Mouse (Mus musculus): ENCODE measurements around the gene Wbp1. TPM values are rescaled to one million over a fixed set of nuclear protein-coding genes. Genes with fewer than 3 reads are reported as not detected.
A peak's percentile ranks its signal among the peaks of the same experiment; 100 is the strongest.

Wbp1 gene
- polyA plus RNA-seq (2012; rRNA removed) (27.7 and 33.6 TPM in 2 replicates), polyA plus RNA-seq (2014; fragmentation: Nextera tagmentation; extraction: Ambion mirVana) (22.0 and 27.1 TPM in 2 replicates)

GRCm38 (mm10) chr6:83120930-83121862 lies at the start of gene Wbp1:
Gene Wbp1, minus strand, starts transcription at chr6:83121559.
- Histone ChIP-seq H3K4me3 (ENCODE audit: insufficient read depth in 1 of 2, low read depth in 2 of 2, low read length in 2 of 2) (peak within 1 kb of the TSS; percentile 67 to 91), H3K36me3 (replicated peaks; ENCODE audit: control insufficient read depth, insufficient read depth, low read depth) (peaks cover 4% of the 10 kb centered on the region), H3K4me2 (ENCODE audit: low read depth) (peak within 1 kb of the TSS; percentile 96), H3K27ac (peak within 1 kb of the TSS; percentile 84), H3K27me3 (ENCODE audit: control insufficient read depth, insufficient read depth, low read length) (no peaks in the 10 kb centered on the region), H3K4me1 (replicated peaks; ENCODE audit: control insufficient read depth in 2 of 2, insufficient read depth in 2 of 2, low read length in 1 of 2) (peaks cover 20 to 34% of the 10 kb centered on the region in 2 experiments), H3K9ac (replicated peaks) (peak within 1 kb of the TSS; percentile 82), H3K9me3 (ENCODE audit: control insufficient read depth, low read length) (no peaks in the 10 kb centered on the region)
- TF ChIP-seq EP300 (IDR thresholded peaks at IDR 0.05; ENCODE audit: low read depth), result no peak
- TF ChIP-seq CTCF (IDR thresholded peaks at IDR 0.05; ENCODE audit: low read depth), result 0 out of 2 replicates have a peak, but pooled peaks have one; percentile 7
- under 1% methylated on average over 38 of the region's 38 CpGs for WGBS (ENCODE audit: insufficient replicate concordance)
- ATAC-seq (ENCODE audit: insufficient read depth) (peak; percentile 92), DNase-seq (ENCODE audit: low read depth in 3 of 3, low spot score in 3 of 3) (peak; percentile 98 to 99 (median 99))

DNA sequence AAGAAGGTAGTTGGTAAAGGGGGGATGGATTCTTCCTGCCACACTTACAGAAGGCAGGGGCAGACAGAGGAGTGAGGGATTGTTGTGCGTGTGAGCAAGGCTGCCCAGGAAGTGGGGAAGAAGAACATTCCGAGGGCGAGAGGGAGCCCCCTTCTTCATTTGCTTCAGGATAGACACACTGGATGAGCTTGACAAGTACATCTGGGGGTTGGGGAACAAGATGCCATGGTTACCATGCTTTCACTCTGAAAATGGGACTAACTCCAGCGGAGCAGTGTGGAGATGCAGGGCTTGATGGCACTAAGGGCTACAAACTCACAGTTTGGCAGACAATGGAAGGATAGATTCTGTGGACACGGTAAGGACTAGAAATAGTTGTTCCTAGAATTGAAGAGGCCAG lies 49.7 kb upstream of the Wbp1 start:
- Histone ChIP-seq H3K36me3 (replicated peaks; ENCODE audit: control insufficient read depth, insufficient read depth, low read depth) (no peaks in the 10 kb centered on the region), H3K4me1 (replicated peaks; ENCODE audit: control insufficient read depth in 2 of 2, insufficient read depth in 2 of 2, low read length in 1 of 2) (peaks cover 3 to 4% of the 10 kb centered on the region in 2 experiments; a peak in 3 of 4 replicates), H3K4me2 (ENCODE audit: low read depth) (no peak overlapping the region), H3K9me3 (ENCODE audit: control insufficient read depth, low read length) (no peaks in the 10 kb centered on the region), H3K9ac (replicated peaks) (no peak overlapping the region), H3K4me3 (ENCODE audit: insufficient read depth in 1 of 2, low read depth in 2 of 2, low read length in 2 of 2) (no peak overlapping the region), H3K27me3 (ENCODE audit: control insufficient read depth, insufficient read depth, low read length) (no peaks in the 10 kb centered on the region), H3K27ac (no peak overlapping the region)
- ATAC-seq (ENCODE audit: insufficient read depth) (no peak), DNase-seq (ENCODE audit: low read depth in 3 of 3, low spot score in 3 of 3) (no peak)
- WGBS (ENCODE audit: insufficient replicate concordance), result 74% methylated on average over 5 of the region's 5 CpGs
- TF ChIP-seq CTCF (IDR thresholded peaks at IDR 0.05; ENCODE audit: low read depth), result no peak
- TF ChIP-seq EP300 (IDR thresholded peaks at IDR 0.05; ENCODE audit: low read depth), result no peak

- H3K36me3 ChIP-seq (replicated peaks; ENCODE audit: control insufficient read depth, insufficient read depth, low read depth), result no peaks in the 10 kb centered on the region
- TF ChIP-seq EP300 (IDR thresholded peaks at IDR 0.05; ENCODE audit: low read depth), result no peak
- TF ChIP-seq CTCF (IDR thresholded peaks at IDR 0.05; ENCODE audit: low read depth), result no peak
- H3K27me3 ChIP-seq (ENCODE audit: control insufficient read depth, insufficient read depth, low read length), result no peaks in the 10 kb centered on the region
- no peak for DNase-seq (ENCODE audit: low read depth in 3 of 3, low spot score in 3 of 3)
- no peak overlapping the region for H3K27ac ChIP-seq
- WGBS (ENCODE audit: insufficient replicate concordance), result 76% methylated on average over 5 of the region's 5 CpGs
- H3K9ac ChIP-seq (replicated peaks), result no peak overlapping the region
- H3K9me3 ChIP-seq (ENCODE audit: control insufficient read depth, low read length), result no peaks in the 10 kb centered on the region
- H3K4me1 ChIP-seq (replicated peaks; ENCODE audit: control insufficient read depth in 2 of 2, insufficient read depth in 2 of 2, low read length in 1 of 2), result peaks cover 6 to 9% of the 10 kb centered on the region in 2 experiments
- ATAC-seq (ENCODE audit: insufficient read depth), result no peak
- no peak overlapping the region for H3K4me2 ChIP-seq (ENCODE audit: low read depth)
- H3K4me3 ChIP-seq (ENCODE audit: insufficient read depth in 1 of 2, low read depth in 2 of 2, low read length in 2 of 2), result no peak overlapping the region
Measured at GRCm38 (mm10) chr6:83169872-83170271, 48.5 kb upstream of the Wbp1 start.

- WGBS (ENCODE audit: insufficient replicate concordance), result under 1% methylated on average over 12 of the region's 12 CpGs
Measured at GRCm38 (mm10) chr6:83166243-83166630, 44.9 kb upstream of the Wbp1 start.

More at GRCm38 (mm10) chr6:83166243-83166630, 44.9 kb upstream of the Wbp1 start:
- H3K9me3 ChIP-seq (ENCODE audit: control insufficient read depth, low read length), result no peaks in the 10 kb centered on the region
- H3K4me1 ChIP-seq (replicated peaks; ENCODE audit: control insufficient read depth in 2 of 2, insufficient read depth in 2 of 2, low read length in 1 of 2), result peaks cover 8 to 12% of the 10 kb centered on the region in 2 experiments
- DNase-seq (ENCODE audit: low read depth in 3 of 3, low spot score in 3 of 3) (no peak), ATAC-seq (ENCODE audit: insufficient read depth) (peak; percentile 11)
- H3K4me3 ChIP-seq (ENCODE audit: insufficient read depth in 1 of 2, low read depth in 2 of 2, low read length in 2 of 2), result peak overlapping the region; percentile 89 to 94
- H3K27me3 ChIP-seq (ENCODE audit: control insufficient read depth, insufficient read depth, low read length), result peaks cover 22% of the 10 kb centered on the region
- H3K36me3 ChIP-seq (replicated peaks; ENCODE audit: control insufficient read depth, insufficient read depth, low read depth), result no peaks in the 10 kb centered on the region
- peak overlapping the region; percentile 93 for H3K9ac ChIP-seq (replicated peaks)
- TF ChIP-seq EP300 (IDR thresholded peaks at IDR 0.05; ENCODE audit: low read depth), result no peak
- TF ChIP-seq CTCF (IDR thresholded peaks at IDR 0.05; ENCODE audit: low read depth), result peak; percentile 34
- H3K4me2 ChIP-seq (ENCODE audit: low read depth), result peak overlapping the region; percentile 91
- H3K27ac ChIP-seq, result peak overlapping the region; percentile 11
